Mouse (Mus musculus): ENCODE results near the gene Ssr1. TPM values are rescaled to one million over a fixed set of nuclear protein-coding genes. Genes with fewer than 3 reads are reported as not detected.

The Ssr1 gene
- polyA plus RNA-seq, 1 experiment from 2014 or later: 81.1 TPM

DNA sequence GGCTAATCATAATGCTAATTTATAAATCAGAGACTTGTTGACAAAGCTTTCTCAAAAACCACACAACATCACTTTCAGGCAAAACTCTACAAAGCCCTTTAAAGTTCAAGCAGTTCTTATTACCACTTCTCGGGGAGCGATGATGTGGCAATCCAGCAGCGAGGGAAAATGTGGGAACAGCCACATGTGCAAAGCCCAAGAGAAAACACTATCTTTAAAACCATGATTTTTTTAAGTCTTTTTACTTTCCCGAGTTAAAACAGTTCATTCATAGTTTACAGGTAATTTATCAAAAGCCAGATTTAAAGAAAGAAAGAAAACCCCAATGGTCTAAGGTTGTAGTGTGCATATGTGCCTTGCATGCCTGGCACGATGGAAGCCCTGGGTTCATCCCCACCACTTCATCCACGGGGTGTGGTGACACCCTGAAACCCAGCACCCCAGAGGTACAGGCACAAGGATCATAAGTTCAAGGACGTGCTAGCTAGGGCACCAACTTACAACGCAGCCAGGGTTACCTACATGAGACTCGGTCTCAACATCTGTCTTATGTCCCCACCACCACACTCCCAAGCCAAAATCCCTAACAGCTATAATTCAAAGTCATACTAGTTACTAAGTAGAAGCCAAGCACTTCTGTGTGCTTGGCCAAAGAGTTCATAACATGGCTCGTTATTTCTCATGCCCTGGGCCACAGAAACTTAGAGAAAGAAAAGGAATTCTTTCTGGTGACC lies 1.2 kb downstream of the Ssr1 start:
- H3K4me1 ChIP-seq (ENCODE audit: control insufficient read depth, insufficient read depth, low read length): peaks cover 6% of the 10 kb centered on the region
- H3K36me3 ChIP-seq (ENCODE audit: control insufficient read depth, insufficient read depth, low read length): peaks cover 35% of the 10 kb centered on the region
- H3K9ac ChIP-seq (replicated peaks; ENCODE audit: low read length): peak overlapping the region; percentile 94; the same call in 1 of the 2 replicates
- DNase-seq (no peak), ATAC-seq (ENCODE audit: low FRiP score, low TSS enrichment) (no peak)
- H3K27ac ChIP-seq (replicated peaks; ENCODE audit: low read depth, low read length): no peak overlapping the region
- 17% methylated on average over 10 of the region's 10 CpGs for WGBS
- peak overlapping the region; percentile 62 for H3K4me2 ChIP-seq (ENCODE audit: low read length)
- H3K27me3 ChIP-seq (ENCODE audit: control insufficient read depth, insufficient read depth, low read length): no peaks in the 10 kb centered on the region
- H3K4me3 ChIP-seq (replicated peaks; ENCODE audit: low read depth, low read length): peak overlapping the region; percentile 90
- H3K9me3 ChIP-seq (ENCODE audit: control insufficient read depth, low read length): no peaks in the 10 kb centered on the region

DNA sequence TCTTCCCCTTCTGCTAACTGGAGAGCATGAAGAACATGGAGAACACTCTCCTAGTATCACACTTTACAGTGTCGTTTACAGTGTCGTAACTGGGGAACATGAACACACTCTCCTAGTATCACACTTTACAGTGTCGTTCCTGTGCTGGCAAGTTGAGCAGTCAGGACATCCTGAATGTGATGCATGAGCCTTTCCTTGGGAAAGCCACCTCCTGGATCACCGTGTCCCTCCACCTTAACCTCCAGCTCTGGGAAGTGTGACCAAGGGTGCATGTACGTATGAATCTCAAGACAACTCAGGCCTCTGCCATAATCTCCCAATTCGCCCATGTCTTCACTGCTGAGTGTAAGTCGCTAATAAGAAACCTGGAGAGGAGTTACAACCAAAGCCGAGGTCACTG lies 4.3 kb downstream of the Ssr1 start:
- Histone ChIP-seq H3K27me3 (ENCODE audit: control insufficient read depth, insufficient read depth, low read length) (no peaks in the 10 kb centered on the region), H3K36me3 (ENCODE audit: control insufficient read depth, insufficient read depth, low read length) (peaks cover 62% of the 10 kb centered on the region), H3K4me1 (ENCODE audit: control insufficient read depth, insufficient read depth, low read length) (peaks cover 6% of the 10 kb centered on the region), H3K9ac (replicated peaks; ENCODE audit: low read length) (no peak overlapping the region), H3K4me3 (replicated peaks; ENCODE audit: low read depth, low read length) (no peak overlapping the region), H3K27ac (replicated peaks; ENCODE audit: low read depth, low read length) (no peak overlapping the region), H3K4me2 (ENCODE audit: low read length) (no peak overlapping the region), H3K9me3 (ENCODE audit: control insufficient read depth, low read length) (no peaks in the 10 kb centered on the region)
- ATAC-seq (ENCODE audit: low FRiP score, low TSS enrichment): no peak
- DNase-seq: no peak
- WGBS: 95% methylated on average over 8 of the region's 8 CpGs

DNA sequence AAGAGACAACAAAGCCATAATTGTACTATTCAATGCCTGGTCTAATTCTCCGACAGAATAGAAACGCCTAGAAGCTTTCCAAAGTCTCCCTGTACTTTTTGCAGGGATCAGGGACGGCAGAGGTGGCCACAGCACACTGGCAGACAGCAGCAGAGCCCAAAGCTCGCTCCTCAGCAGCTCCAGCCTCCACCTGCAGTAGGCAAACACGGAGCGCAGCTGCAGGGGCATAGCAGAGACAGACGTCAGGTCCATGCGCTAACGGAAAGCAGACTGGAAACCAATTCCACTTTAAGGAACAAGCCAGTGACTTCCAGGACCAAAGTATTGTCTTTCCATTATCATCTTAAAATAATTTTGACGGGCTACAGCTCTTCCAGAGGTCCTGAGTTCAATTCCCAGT lies 7.9 kb downstream of the Ssr1 start:
- H3K27me3 ChIP-seq (ENCODE audit: control insufficient read depth, insufficient read depth, low read length): no peaks in the 10 kb centered on the region
- DNase-seq (no peak), ATAC-seq (ENCODE audit: low FRiP score, low TSS enrichment) (no peak)
- H3K9me3 ChIP-seq (ENCODE audit: control insufficient read depth, low read length): no peaks in the 10 kb centered on the region
- no peaks in the 10 kb centered on the region for H3K4me1 ChIP-seq (ENCODE audit: control insufficient read depth, insufficient read depth, low read length)
- no peak overlapping the region for H3K9ac ChIP-seq (replicated peaks; ENCODE audit: low read length)
- 85% methylated on average over 10 of the region's 10 CpGs for WGBS
- H3K27ac ChIP-seq (replicated peaks; ENCODE audit: low read depth, low read length): no peak overlapping the region
- H3K36me3 ChIP-seq (ENCODE audit: control insufficient read depth, insufficient read depth, low read length): peaks cover 94% of the 10 kb centered on the region
- H3K4me2 ChIP-seq (ENCODE audit: low read length): no peak overlapping the region
- H3K4me3 ChIP-seq (replicated peaks; ENCODE audit: low read depth, low read length): no peak overlapping the region

DNA sequence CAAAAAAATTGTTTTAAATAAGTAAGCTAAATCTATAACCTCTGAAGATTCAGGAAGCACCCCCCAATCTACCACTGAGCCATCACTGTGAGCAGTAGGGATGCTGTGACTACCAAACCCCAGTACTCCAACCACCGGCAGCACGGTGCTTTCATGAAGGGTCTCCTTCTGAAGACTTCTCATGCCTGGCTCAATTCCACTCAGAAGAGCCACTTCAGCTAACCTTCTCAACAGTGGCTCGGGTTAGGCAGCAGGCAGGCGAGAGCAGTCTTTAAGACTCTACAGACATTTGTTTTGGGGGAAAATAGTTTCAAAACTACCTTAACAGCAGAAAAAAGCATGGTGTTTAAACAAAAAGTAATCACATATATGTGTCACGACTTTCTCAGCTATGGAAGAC lies 13.0 kb downstream of the Ssr1 start:
- Histone ChIP-seq H3K27me3 (ENCODE audit: control insufficient read depth, insufficient read depth, low read length) (no peaks in the 10 kb centered on the region), H3K4me3 (replicated peaks; ENCODE audit: low read depth, low read length) (no peak overlapping the region), H3K9me3 (ENCODE audit: control insufficient read depth, low read length) (no peaks in the 10 kb centered on the region), H3K4me1 (ENCODE audit: control insufficient read depth, insufficient read depth, low read length) (no peaks in the 10 kb centered on the region), H3K9ac (replicated peaks; ENCODE audit: low read length) (no peak overlapping the region), H3K36me3 (ENCODE audit: control insufficient read depth, insufficient read depth, low read length) (peaks cover 93% of the 10 kb centered on the region), H3K4me2 (ENCODE audit: low read length) (no peak overlapping the region), H3K27ac (replicated peaks; ENCODE audit: low read depth, low read length) (no peak overlapping the region)
- no peak for ATAC-seq (ENCODE audit: low FRiP score, low TSS enrichment)
- 91% methylated on average over 5 of the region's 5 CpGs for WGBS
- no peak for DNase-seq

- Histone ChIP-seq H3K27me3 (ENCODE audit: control insufficient read depth, insufficient read depth, low read length) (no peaks in the 10 kb centered on the region), H3K4me2 (ENCODE audit: low read length) (no peak overlapping the region), H3K9me3 (ENCODE audit: control insufficient read depth, low read length) (no peaks in the 10 kb centered on the region), H3K4me1 (ENCODE audit: control insufficient read depth, insufficient read depth, low read length) (no peaks in the 10 kb centered on the region), H3K36me3 (ENCODE audit: control insufficient read depth, insufficient read depth, low read length) (peaks cover 89% of the 10 kb centered on the region), H3K4me3 (replicated peaks; ENCODE audit: low read depth, low read length) (no peak overlapping the region), H3K27ac (replicated peaks; ENCODE audit: low read depth, low read length) (no peak overlapping the region), H3K9ac (replicated peaks; ENCODE audit: low read length) (no peak overlapping the region)
- WGBS: 95% methylated on average over 10 of the region's 10 CpGs
- DNase-seq (no peak), ATAC-seq (ENCODE audit: low FRiP score, low TSS enrichment) (no peak)
Measured at GRCm38 (mm10) chr13:37980346-37980745, 13.7 kb downstream of the Ssr1 start.

DNA sequence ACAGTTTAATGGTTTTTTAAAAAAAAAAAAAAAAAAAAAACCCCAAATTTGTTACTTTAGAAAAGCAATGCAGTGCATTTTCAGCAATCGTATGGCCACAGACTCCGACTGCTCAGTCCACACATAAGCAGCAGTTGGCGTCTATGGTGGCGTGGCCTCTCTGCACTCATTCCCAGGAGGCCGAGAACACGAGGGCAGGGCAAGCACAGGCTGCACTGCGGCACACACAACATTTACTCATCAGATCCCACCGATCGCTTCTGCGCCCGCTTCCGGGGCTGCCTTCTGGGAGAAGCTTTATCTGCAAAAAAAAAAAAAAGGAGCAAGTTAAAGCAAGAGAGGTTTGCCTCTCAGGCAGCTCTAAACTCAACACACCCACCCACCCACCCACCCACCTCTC lies 14.5 kb downstream of the Ssr1 start:
- H3K4me1 ChIP-seq (ENCODE audit: control insufficient read depth, insufficient read depth, low read length): no peaks in the 10 kb centered on the region
- H3K9ac ChIP-seq (replicated peaks; ENCODE audit: low read length): no peak overlapping the region
- WGBS: 93% methylated on average over 12 of the region's 12 CpGs
- H3K9me3 ChIP-seq (ENCODE audit: control insufficient read depth, low read length): no peaks in the 10 kb centered on the region
- no peak overlapping the region for H3K4me3 ChIP-seq (replicated peaks; ENCODE audit: low read depth, low read length)
- H3K4me2 ChIP-seq (ENCODE audit: low read length): no peak overlapping the region
- peaks cover 82% of the 10 kb centered on the region for H3K36me3 ChIP-seq (ENCODE audit: control insufficient read depth, insufficient read depth, low read length)
- no peaks in the 10 kb centered on the region for H3K27me3 ChIP-seq (ENCODE audit: control insufficient read depth, insufficient read depth, low read length)
- H3K27ac ChIP-seq (replicated peaks; ENCODE audit: low read depth, low read length): no peak overlapping the region
- no peak for ATAC-seq (ENCODE audit: low FRiP score, low TSS enrichment)
- no peak for DNase-seq

- H3K9ac ChIP-seq (replicated peaks; ENCODE audit: low read length): no peak overlapping the region
- DNase-seq (no peak), ATAC-seq (ENCODE audit: low FRiP score, low TSS enrichment) (no peak)
- no peaks in the 10 kb centered on the region for H3K9me3 ChIP-seq (ENCODE audit: control insufficient read depth, low read length)
- no peak overlapping the region for H3K4me2 ChIP-seq (ENCODE audit: low read length)
- H3K27me3 ChIP-seq (ENCODE audit: control insufficient read depth, insufficient read depth, low read length): no peaks in the 10 kb centered on the region
- H3K4me3 ChIP-seq (replicated peaks; ENCODE audit: low read depth, low read length): no peak overlapping the region
- WGBS: 93% methylated on average over 5 of the region's 5 CpGs
- H3K27ac ChIP-seq (replicated peaks; ENCODE audit: low read depth, low read length): no peak overlapping the region
- H3K36me3 ChIP-seq (ENCODE audit: control insufficient read depth, insufficient read depth, low read length): peaks cover 42% of the 10 kb centered on the region
- H3K4me1 ChIP-seq (ENCODE audit: control insufficient read depth, insufficient read depth, low read length): no peaks in the 10 kb centered on the region
Measured at GRCm38 (mm10) chr13:37974731-37975130, 19.3 kb downstream of the Ssr1 start.

GRCm38 (mm10) chr13:37974036-37974435 lies 20.0 kb downstream of the Ssr1 start:
- DNase-seq: no peak
- Histone ChIP-seq H3K27me3 (ENCODE audit: control insufficient read depth, insufficient read depth, low read length) (no peaks in the 10 kb centered on the region), H3K9me3 (ENCODE audit: control insufficient read depth, low read length) (no peaks in the 10 kb centered on the region), H3K36me3 (ENCODE audit: control insufficient read depth, insufficient read depth, low read length) (peaks cover 35% of the 10 kb centered on the region), H3K27ac (replicated peaks; ENCODE audit: low read depth, low read length) (no peak overlapping the region), H3K4me2 (ENCODE audit: low read length) (no peak overlapping the region), H3K9ac (replicated peaks; ENCODE audit: low read length) (no peak overlapping the region), H3K4me1 (ENCODE audit: control insufficient read depth, insufficient read depth, low read length) (no peaks in the 10 kb centered on the region), H3K4me3 (replicated peaks; ENCODE audit: low read depth, low read length) (no peak overlapping the region)
- WGBS: 92% methylated on average over 6 of the region's 6 CpGs
- ATAC-seq (ENCODE audit: low FRiP score, low TSS enrichment): no peak

DNA sequence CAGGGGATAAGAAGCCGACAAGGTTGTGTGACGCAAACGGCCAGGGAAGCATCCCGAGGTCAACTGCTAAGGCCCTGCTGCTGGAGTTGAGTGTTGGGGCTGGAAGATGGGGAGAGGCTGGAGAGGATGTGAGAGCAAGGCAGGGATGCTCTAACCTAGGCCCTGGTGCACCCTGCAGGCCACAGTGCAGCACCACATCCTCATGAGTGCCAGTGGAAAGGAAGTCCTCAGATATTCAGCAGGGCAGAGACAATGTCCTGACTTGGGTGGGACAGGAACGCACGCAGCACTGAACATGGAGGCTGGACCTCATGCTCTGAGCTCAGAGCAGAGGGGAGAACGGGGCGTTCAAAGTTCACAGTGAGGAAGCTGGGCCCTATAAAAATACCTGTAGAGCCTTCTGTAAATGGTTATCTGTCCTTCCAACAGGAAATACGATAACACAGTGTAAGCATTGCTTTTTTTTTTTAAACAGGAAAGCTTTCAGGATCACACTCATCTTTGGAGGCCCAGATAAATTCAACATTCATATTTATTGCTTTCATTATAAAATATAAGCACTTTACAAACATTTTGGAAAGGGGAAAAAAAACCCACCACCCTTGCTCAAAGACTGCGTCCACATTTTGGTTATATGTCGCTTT lies 23.0 kb downstream of the Ssr1 start:
- DNase-seq (no peak), ATAC-seq (ENCODE audit: low FRiP score, low TSS enrichment) (no peak)
- peaks cover 6% of the 10 kb centered on the region; the same call in 1 of the 2 replicates for H3K36me3 ChIP-seq (ENCODE audit: control insufficient read depth, insufficient read depth, low read length)
- no peak overlapping the region for H3K9ac ChIP-seq (replicated peaks; ENCODE audit: low read length)
- H3K4me3 ChIP-seq (replicated peaks; ENCODE audit: low read depth, low read length): no peak overlapping the region
- H3K4me1 ChIP-seq (ENCODE audit: control insufficient read depth, insufficient read depth, low read length): 0 out of 2 replicates have a peak, but pooled peaks cover 6% of the 10 kb centered on the region
- WGBS: 90% methylated on average over 11 of the region's 11 CpGs
- no peaks in the 10 kb centered on the region for H3K27me3 ChIP-seq (ENCODE audit: control insufficient read depth, insufficient read depth, low read length)
- H3K9me3 ChIP-seq (ENCODE audit: control insufficient read depth, low read length): no peaks in the 10 kb centered on the region
- H3K27ac ChIP-seq (replicated peaks; ENCODE audit: low read depth, low read length): no peak overlapping the region
- no peak overlapping the region for H3K4me2 ChIP-seq (ENCODE audit: low read length)
